Mouse (Mus musculus): ENCODE measurements at regions not wholly inside any gene's neighbourhood (a gene's known extent, or its start where the extent isn't known, plus 50 kb on each side); places are given as distances from the start of the nearest gene placed in this dataset.

DNA sequence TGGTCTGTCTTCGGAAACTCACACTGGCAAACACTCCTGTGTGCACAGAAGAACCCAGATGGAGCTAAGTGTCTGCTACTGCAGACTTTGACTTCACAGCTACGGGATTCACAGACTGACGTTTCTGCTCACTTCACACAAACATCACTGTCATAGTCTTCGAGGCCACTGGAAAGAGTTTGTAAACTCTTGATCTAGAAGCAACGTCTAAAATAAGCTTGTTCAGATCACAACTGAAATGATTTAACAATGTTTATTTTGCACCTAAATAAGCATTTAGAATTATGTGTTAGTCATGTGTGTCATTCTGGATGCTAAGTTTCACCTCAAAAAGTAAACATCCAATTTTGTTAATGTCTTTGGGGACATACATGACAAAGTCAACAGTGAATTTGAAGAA lies 221.7 kb downstream of the Gm19410 start:
- TF ChIP-seq CTCF (IDR thresholded peaks at IDR 0.05; ENCODE audit: low read depth) (no peak), EP300 (IDR thresholded peaks at IDR 0.05; ENCODE audit: low read depth) (no peak)

Data from liver, postnatal 0 days (tissue).